Mouse (Mus musculus): ENCODE data around the gene Dnaaf2. TPM values are rescaled to one million over a fixed set of nuclear protein-coding genes. Genes with fewer than 3 reads are reported as not detected.

The Dnaaf2 gene
- 4.2 and 4.4 TPM in 2 replicates for polyA plus RNA-seq (2012; rRNA removed)

DNA sequence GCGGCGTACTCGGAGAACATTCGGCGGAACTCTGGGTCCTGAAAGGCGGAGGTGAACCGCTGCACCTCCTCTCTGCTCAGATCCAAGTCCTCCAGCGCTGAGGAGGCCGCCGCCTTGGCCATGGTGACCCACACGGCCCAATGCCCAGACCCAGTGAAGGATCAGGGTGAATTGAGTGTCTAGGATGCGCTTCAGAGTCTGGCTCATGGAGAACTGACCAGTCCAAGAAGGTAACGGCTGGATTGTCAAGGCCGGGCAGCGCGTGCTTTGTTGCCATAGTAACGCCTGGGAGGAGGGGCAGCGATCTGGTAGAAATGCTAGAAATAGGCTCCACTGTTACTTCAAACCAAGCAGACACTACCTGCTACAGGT is at the start of gene Dnaaf2:
Gene Dnaaf2, minus strand, starts transcription at position 266 of the 372 bp plus-strand sequence.

DNA sequence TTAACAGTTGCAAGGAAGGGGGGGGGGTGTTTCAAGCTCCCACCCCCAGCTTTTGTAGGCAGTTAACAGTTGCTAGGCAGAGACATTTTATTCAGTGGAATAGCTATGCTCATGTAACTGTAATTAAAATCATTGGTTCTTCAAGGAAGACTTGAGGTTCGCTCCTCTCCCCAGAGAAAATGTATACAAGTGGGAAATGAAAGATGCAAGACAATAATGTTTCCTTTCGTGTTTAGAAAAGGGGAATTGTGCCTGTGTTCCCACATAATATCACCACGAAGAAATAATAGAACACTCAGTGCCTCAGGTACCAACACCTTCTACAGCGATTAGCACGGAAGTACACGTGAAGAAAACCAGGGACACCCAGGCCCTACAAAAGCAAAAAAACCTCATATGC is 42.6 kb upstream of the Dnaaf2 start, which contains the start of gene Klhdc1:
Gene Klhdc1, plus strand, starts transcription at position 301 of the 400 bp plus-strand sequence.

DNA sequence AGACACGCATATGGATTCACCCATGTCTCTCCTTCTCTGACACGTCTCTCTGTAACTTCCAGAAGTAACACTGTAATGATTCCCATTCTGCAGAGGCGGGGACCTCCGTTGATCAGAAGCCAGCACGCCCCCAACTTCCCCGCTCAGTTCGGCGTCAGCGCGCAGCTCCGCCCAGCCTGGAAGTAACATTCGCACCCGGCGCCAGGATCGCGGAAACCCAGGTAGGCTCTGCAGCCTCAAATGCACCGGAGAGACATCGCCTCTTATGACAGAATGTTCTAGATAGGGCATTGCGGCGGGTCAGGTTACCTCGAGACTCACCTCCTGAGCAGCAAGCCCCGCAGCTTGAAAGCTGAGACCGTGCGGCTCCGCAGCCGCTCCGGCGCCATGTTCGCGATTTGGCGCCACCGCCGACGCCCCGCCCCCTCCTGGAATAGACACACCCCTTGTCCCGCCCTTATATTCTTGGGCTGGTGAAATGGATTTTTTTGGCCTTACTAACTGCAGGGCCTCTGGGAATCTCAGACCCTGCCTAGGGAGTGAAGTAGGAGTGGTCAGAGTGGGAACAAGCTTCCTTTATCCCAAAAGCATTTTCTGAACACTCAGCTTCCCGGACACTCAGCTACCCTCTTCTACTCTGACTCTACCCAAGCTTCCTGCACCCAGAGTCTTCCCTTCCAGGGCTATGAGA is 29.7 kb upstream of the Dnaaf2 start, which contains the start of gene Pole2:
Gene Pole2, minus strand, starts transcription at position 420 of the 691 bp plus-strand sequence.

GRCm38 (mm10) chr12:69204052-69204833 is 6.0 kb upstream of the Dnaaf2 start, which contains the start of gene Gm49384:
Gene Gm49384, minus strand, starts transcription at chr12:69204267.

DNA sequence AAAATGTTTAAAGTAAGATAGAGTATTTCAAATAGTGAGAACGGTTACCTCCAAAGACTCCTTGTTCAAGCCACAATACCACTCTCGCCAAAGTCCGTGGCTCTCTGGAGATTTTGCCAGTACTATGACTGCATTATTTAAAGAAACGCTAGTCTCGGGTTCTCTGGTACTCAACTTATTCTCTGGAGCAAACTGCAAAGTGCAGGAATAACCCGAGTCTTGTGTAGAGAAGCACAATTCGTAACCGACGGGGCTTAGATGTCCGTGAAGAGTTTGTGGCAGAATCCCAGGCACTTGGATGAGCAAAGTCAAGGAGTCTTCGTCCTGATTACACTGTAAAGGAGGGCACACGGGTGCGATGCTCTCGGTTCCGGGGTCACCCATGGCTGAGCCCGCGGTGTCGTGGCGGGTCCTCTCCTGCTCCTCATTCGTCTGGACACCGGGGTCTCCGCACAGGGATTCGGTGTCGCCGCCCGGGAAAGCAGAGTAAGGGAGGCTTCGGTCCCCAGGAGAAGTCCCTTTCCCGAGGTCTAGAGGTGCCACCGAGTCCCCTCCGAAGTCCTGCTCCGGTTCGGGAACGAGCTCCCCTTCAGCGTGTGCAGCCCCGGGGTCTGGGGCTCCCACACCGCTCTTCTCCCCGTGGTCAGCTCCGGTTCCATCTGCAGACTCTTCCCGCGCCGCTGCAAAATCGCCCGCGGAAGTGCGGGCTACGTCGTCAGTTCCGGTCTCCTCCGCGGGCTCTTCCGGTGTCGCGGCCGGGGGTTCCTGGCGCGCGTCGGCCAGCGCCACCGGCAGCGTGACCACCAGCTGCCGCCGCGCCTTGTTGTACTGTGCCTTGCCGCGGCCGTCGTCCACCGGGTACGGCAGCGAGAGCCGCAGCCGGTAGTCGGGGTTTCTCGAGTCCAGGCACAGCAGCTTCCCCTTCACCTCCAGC is 1.5 kb downstream of the Dnaaf2 start, which contains the start of gene Gm49383:
Gene Gm49383, minus strand, starts transcription at position 661 of the 934 bp plus-strand sequence.

DNA sequence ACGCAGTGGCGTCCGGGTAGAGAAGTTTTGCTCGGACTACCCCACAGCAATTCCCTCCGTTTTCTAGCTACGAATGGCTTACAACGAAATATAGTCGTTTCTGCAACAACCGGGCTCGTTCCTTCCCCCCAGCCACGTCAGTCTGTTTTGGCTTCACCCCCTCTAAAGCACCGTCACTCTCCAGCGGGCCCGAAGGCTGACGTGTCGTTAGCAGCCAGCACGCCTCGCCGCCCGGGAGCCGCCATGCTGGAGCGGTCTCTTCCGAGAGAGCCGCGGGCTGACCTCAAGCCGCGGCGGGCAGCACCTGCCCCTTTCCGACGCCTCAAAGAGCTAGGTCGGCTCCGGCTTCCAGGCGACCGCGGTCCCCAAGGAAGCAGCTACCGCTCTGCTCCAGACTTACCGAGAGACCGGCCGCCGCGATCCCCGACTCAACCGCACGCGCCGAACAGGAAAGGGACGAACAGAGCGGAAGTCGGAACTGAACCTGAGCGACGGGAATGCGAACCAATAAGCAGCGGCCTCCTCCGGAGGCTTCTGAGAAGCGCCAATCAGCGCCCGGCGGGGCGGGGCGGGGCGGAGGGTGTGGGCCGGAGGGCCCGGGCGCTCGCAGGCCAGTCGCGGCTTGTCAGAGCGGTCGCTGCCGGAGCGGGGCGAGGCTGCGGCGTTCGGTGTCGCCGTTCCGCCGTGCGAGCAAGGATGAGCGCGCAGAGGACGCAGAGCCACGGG is 14.5 kb downstream of the Dnaaf2 start, which contains the start of the genes Rpl36al and Mgat2:
Gene Rpl36al, minus strand, starts transcription at position 501 of the 726 bp plus-strand sequence.
Gene Mgat2, plus strand, starts transcription at position 575 of the 726 bp plus-strand sequence.

DNA sequence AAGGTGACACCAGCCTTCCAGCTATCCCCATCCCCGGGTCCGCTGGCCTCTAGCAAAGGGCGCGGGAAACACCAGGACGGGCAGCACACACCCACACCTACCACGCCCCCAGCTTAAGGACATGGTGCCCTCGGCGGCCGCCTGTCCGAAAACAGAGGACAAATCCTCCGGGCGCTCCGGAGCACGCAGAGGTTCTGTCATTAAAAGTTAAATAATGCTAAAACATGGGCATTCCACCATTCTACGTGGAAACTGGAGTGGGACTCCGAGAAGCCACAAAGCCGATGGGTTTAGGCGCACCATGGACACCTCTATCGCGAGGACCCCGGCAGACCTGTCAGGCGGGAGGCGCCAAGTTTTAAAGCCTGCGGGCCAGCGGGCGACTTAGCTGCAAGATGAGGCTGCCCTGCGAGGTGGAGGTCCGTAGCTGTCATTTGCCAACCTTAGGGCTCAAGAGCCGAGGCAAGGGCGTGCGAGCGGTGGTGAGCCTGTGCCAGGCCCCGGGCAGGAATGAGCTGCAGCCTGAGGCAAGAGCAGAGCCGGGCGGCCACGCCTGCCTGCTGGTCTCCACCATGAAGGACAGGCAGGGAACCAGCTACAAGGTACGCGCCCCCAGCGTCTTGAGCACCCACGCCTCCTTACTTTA is 29.6 kb downstream of the Dnaaf2 start, which contains the start of gene Lrr1:
Gene Lrr1, plus strand, starts transcription at position 354 of the 646 bp plus-strand sequence.

GRCm38 (mm10) chr12:69158765-69159577 is 39.3 kb downstream of the Dnaaf2 start, which contains the start of gene Rps29:
Gene Rps29, minus strand, starts transcription at chr12:69159186.

Other genes with a start within 250 kb of the Dnaaf2 start
- gene Rps29, start 39.2 kb downstream of the Dnaaf2 start, polyA plus RNA-seq (2012; rRNA removed): 1,966 and 2,188 TPM in 2 replicates
- gene Lrr1, start 29.6 kb downstream of the Dnaaf2 start, polyA plus RNA-seq (2012; rRNA removed): 3.0 and 3.4 TPM in 2 replicates
- 461 and 465 TPM in 2 replicates for gene Rpl36al, start 14.3 kb downstream of the Dnaaf2 start, polyA plus RNA-seq (2012; rRNA removed)
- gene Mgat2, start 14.3 kb downstream of the Dnaaf2 start, polyA plus RNA-seq (2012; rRNA removed): 20.3 and 20.6 TPM in 2 replicates
- 2.9 and 4.2 TPM in 2 replicates for gene Gm49383, start 1.3 kb downstream of the Dnaaf2 start, polyA plus RNA-seq (2012; rRNA removed)
- 3.6 and 4.7 TPM in 2 replicates for gene Gm49384, start 5.8 kb upstream of the Dnaaf2 start, polyA plus RNA-seq (2012; rRNA removed)
- gene Pole2, start 29.8 kb upstream of the Dnaaf2 start, polyA plus RNA-seq (2012; rRNA removed): 4.9 and 6.3 TPM in 2 replicates
- gene Klhdc1, start 42.7 kb upstream of the Dnaaf2 start, polyA plus RNA-seq (2012; rRNA removed): 10.8 and 12.7 TPM in 2 replicates
- 200 and 210 TPM in 2 replicates for gene Klhdc2, start 98.3 kb upstream of the Dnaaf2 start, polyA plus RNA-seq (2012; rRNA removed)
- gene Nemf, start 158.7 kb upstream of the Dnaaf2 start, polyA plus RNA-seq (2012; rRNA removed): 34.9 and 36.3 TPM in 2 replicates
- 61.7 and 62.6 TPM in 2 replicates for gene Arf6, start 173.7 kb upstream of the Dnaaf2 start, polyA plus RNA-seq (2012; rRNA removed)
- gene Gm9887, start 174.0 kb upstream of the Dnaaf2 start, polyA plus RNA-seq (2012; rRNA removed): 0.20 and 0.30 TPM in 2 replicates